Mouse (Mus musculus) lung, embryonic 15.5 days (tissue): ENCODE measurements at regions not wholly inside any gene's neighbourhood (a gene's known extent, or its start where the extent isn't known, plus 50 kb on each side); places are given as distances from the start of the nearest gene placed in this dataset. TPM values are rescaled to one million over a fixed set of nuclear protein-coding genes. Genes with fewer than 3 reads are reported as not detected.

ENCODE experiments used
- ATAC-seq: fragments of 200-750 bp; cut with Nextera tagmentation; 2 replicates; pipeline ENCODE4 v1.8.0; 2017; ENCODE audit warnings: moderate number of reproducible peaks, borderline replicate concordance; ENCODE audit not compliant: low FRiP score, low TSS enrichment; ENCODE audit errors: extremely low read depth
- H3K27ac ChIP-seq: fragments of 300-500 bp; sonication (generic); 2 replicates; pipeline ENCODE4 v1.5.1; 2015; ENCODE audit warnings: moderate library complexity, mild to moderate bottlenecking, inconsistent platforms
- H3K27me3 ChIP-seq: fragments of 300-500 bp; sonication (generic); 2 replicates; pipeline ENCODE4 v1.6.1; 2015; ENCODE audit warnings: inconsistent platforms
- H3K36me3 ChIP-seq: fragments of 300-500 bp; sonication (generic); 2 replicates; pipeline ENCODE4 v1.6.1; 2015; ENCODE audit warnings: inconsistent platforms
- H3K4me1 ChIP-seq: fragments of 300-500 bp; sonication (generic); 2 replicates; pipeline ENCODE4 v1.6.1; 2015; ENCODE audit warnings: inconsistent platforms
- H3K4me2 ChIP-seq: fragments of 300-500 bp; sonication (generic); 2 replicates; pipeline ENCODE4 v1.6.1; 2015; ENCODE audit warnings: inconsistent platforms, mild to moderate bottlenecking, moderate library complexity
- H3K4me3 ChIP-seq: fragments of 300-500 bp; sonication (generic); 2 replicates; pipeline ENCODE4 v1.5.1; 2015; ENCODE audit warnings: mild to moderate bottlenecking, inconsistent platforms
- H3K9ac ChIP-seq: fragments of 300-500 bp; sonication (generic); 2 replicates; pipeline ENCODE4 v1.6.1; 2015; ENCODE audit warnings: inconsistent platforms
- H3K9me3 ChIP-seq: fragments of 300-500 bp; sonication (generic); 2 replicates; pipeline ENCODE4 v1.6.1; 2016; ENCODE audit warnings: inconsistent platforms
- WGBS: fragments of 180-500 bp; shearing (Covaris S2); methylation state at CpG from one replicate; pipeline ENCODE4 v1.1.7; 2015; 5-methylcytosine and 5-hydroxymethylcytosine counted together
- microRNA-seq: library from miRNA; unstranded; fragments of <30 nt; microRNA quantifications from one replicate; pipeline ENCODE4, GENCODE M21; 2016

GRCm38 (mm10) chr10:12302396-12302795 is 566.8 kb downstream of the Utrn start:
- no peak overlapping the region for H3K4me2 ChIP-seq
- no peaks in the 10 kb centered on the region for H3K27me3 ChIP-seq
- no peaks in the 10 kb centered on the region for H3K9me3 ChIP-seq
- no peaks in the 10 kb centered on the region for H3K4me1 ChIP-seq
- H3K27ac ChIP-seq: no peak overlapping the region
- ATAC-seq: no peak
- 70% methylated on average over 4 of the region's 4 CpGs for WGBS
- H3K4me3 ChIP-seq: no peak overlapping the region
- no peak overlapping the region for H3K9ac ChIP-seq
- H3K36me3 ChIP-seq: no peaks in the 10 kb centered on the region

DNA sequence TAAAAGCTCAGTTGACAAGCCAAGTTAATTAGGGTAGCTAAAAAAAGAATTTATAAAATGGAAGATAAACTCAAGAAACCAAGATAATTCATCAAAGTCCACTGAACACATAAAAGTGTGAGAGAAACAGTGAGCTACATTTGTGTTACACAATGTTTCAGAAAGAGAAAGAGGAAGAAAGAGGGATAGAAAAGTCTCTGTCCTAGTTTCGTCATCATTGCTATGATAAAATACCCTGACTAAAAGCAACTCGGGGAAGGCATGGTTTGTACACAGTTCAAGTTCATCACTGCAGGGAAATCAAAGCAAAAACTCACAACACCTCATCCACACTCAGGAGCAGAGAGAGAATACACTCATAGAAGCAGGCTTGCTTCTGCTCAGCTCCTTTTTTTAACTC is 548.9 kb downstream of the Utrn start:
- H3K4me3 ChIP-seq: no peak overlapping the region
- WGBS: 53% methylated on average over 2 of the region's 2 CpGs
- no peak overlapping the region for H3K27ac ChIP-seq
- no peak overlapping the region for H3K9ac ChIP-seq
- H3K27me3 ChIP-seq: no peaks in the 10 kb centered on the region
- no peak for ATAC-seq
- H3K9me3 ChIP-seq: no peaks in the 10 kb centered on the region
- no peaks in the 10 kb centered on the region for H3K36me3 ChIP-seq
- H3K4me2 ChIP-seq: no peak overlapping the region
- no peaks in the 10 kb centered on the region for H3K4me1 ChIP-seq

Small RNA genes in the stretch of these regions (microRNA-seq; reads per million reads assigned to microRNA genes)
- not detected for gene Gm22194
